Mouse (Mus musculus) limb, embryonic 13.5 days (tissue): ENCODE measurements around the gene Rock2. TPM values are rescaled to one million over a fixed set of nuclear protein-coding genes. Genes with fewer than 3 reads are reported as not detected.

Experiments
- ATAC-seq: fragments of 200-750 bp; cut with Nextera tagmentation; 2 replicates; pipeline ENCODE4 v1.8.0; 2017; ENCODE audit warnings: low read depth, moderate number of reproducible peaks, moderate TSS enrichment; ENCODE audit not compliant: low FRiP score
- H3K27ac ChIP-seq: fragments of 300-500 bp; sonication (generic); 2 replicates; pipeline ENCODE4 v1.5.1; 2015; ENCODE audit warnings: inconsistent platforms, mild to moderate bottlenecking, moderate library complexity
- H3K27me3 ChIP-seq: fragments of 300-500 bp; sonication (generic); 2 replicates; pipeline ENCODE4 v1.6.1; 2015; ENCODE audit warnings: mild to moderate bottlenecking, inconsistent platforms
- H3K36me3 ChIP-seq: fragments of 300-500 bp; sonication (generic); 2 replicates; pipeline ENCODE4 v1.6.1; 2015; ENCODE audit warnings: inconsistent platforms, mild to moderate bottlenecking, moderate library complexity
- H3K4me1 ChIP-seq: fragments of 300-500 bp; sonication (generic); 2 replicates; pipeline ENCODE4 v1.6.1; 2015; ENCODE audit warnings: inconsistent platforms
- H3K4me2 ChIP-seq: fragments of 300-500 bp; sonication (generic); replicated peaks from 2 replicates; pipeline ENCODE4 v1.6.1; 2015; ENCODE audit warnings: inconsistent platforms, mild to moderate bottlenecking, moderate library complexity
- H3K4me3 ChIP-seq: fragments of 300-500 bp; sonication (generic); 2 replicates; pipeline ENCODE4 v1.5.1; 2015; ENCODE audit warnings: moderate library complexity, mild to moderate bottlenecking, inconsistent platforms
- H3K9ac ChIP-seq: fragments of 300-500 bp; sonication (generic); 2 replicates; pipeline ENCODE4 v1.6.1; 2015; ENCODE audit warnings: mild to moderate bottlenecking, inconsistent platforms
- H3K9me3 ChIP-seq: fragments of 300-500 bp; sonication (generic); 2 replicates; pipeline ENCODE4 v1.6.1; 2016; ENCODE audit warnings: inconsistent platforms
- WGBS: fragments of 180-500 bp; shearing (Covaris S2); methylation state at CpG from one replicate; pipeline ENCODE4 v1.1.7; 2015; 5-methylcytosine and 5-hydroxymethylcytosine counted together
- polyA plus RNA-seq: library from polyadenylated mRNA; unstranded; fragments of >200 nt; fragmentation: Nextera tagmentation; extraction: Ambion mirVana; gene quantifications from 2 replicates; pipeline ENCODE4 v1.2.1, GENCODE M21; 2015

Rock2 gene
- 14.7 and 14.9 TPM in 2 replicates for polyA plus RNA-seq

GRCm38 (mm10) chr12:16894396-16895220 is at the start of gene Rock2:
Rock2 (plus strand) TSS chr12:16894895.
- peak; percentile 92 for ATAC-seq
- 0% methylated on average over 73 of the region's 130 CpGs for WGBS
- Histone ChIP-seq H3K9ac (peak within 1 kb of the TSS; percentile 92), H3K36me3 (no peaks in the 10 kb centered on the region), H3K9me3 (no peaks in the 10 kb centered on the region), H3K4me1 (peaks cover 34% of the 10 kb centered on the region), H3K4me3 (peak within 1 kb of the TSS; percentile 88), H3K27ac (peak within 1 kb of the TSS; percentile 94), H3K27me3 (no peaks in the 10 kb centered on the region), H3K4me2 (peak within 1 kb of the TSS; percentile 89)

GRCm38 (mm10) chr12:16847204-16847792 is 47.4 kb upstream of the Rock2 start:
- no peak overlapping the region for H3K9ac ChIP-seq
- H3K27ac ChIP-seq: no peak overlapping the region
- WGBS: 86% methylated on average over 4 of the region's 4 CpGs
- H3K4me3 ChIP-seq: no peak overlapping the region
- H3K4me2 ChIP-seq: no peak overlapping the region
- H3K36me3 ChIP-seq: no peaks in the 10 kb centered on the region
- H3K4me1 ChIP-seq: peaks cover 14% of the 10 kb centered on the region
- no peak for ATAC-seq
- H3K9me3 ChIP-seq: no peaks in the 10 kb centered on the region
- H3K27me3 ChIP-seq: no peaks in the 10 kb centered on the region

DNA sequence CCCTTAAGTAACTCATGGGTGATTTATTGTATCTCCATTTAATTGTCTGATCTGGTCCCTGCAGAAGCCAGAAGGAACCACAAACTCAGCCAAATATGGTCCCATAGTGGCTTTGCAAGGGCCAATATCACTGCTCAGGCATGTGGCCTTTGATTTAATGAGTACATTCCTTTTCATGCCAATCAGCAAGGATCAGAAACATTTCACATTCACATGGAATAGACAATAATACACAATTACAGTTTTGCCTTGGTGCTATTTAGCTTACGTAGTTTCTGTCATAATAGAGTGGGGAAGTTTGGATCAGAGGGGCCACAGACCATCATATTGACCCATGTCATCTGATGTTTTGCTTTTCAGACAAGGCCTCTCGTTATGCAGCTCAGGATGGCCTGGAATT is 46.2 kb upstream of the Rock2 start:
- ATAC-seq: no peak
- Histone ChIP-seq H3K4me3 (no peak overlapping the region), H3K4me2 (no peak overlapping the region), H3K27me3 (no peaks in the 10 kb centered on the region), H3K9ac (no peak overlapping the region), H3K9me3 (no peaks in the 10 kb centered on the region), H3K27ac (no peak overlapping the region), H3K36me3 (no peaks in the 10 kb centered on the region), H3K4me1 (peaks cover 14% of the 10 kb centered on the region)
- WGBS: 83% methylated on average over 2 of the region's 2 CpGs

DNA sequence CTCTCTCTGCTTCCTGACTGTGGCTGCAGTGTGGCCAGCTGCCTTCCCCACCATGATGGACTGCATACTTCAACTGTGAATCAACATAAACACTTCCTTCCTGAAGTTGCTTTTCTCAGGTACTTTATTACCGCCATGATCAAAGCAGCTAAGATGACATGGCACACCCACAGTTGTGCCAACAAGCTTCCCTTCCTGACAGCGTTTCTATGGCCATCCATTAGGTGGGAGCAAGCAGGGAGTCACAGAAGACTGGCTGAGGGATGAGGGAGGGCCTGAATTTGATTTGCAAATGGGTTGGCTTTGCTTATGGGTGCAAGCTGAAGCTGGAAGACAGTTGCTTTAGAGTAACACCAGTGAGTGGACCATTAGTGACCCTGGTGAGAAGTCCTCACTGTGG is 44.9 kb upstream of the Rock2 start:
- H3K36me3 ChIP-seq: no peaks in the 10 kb centered on the region
- no peaks in the 10 kb centered on the region for H3K27me3 ChIP-seq
- no peaks in the 10 kb centered on the region for H3K9me3 ChIP-seq
- H3K9ac ChIP-seq: no peak overlapping the region
- no peak overlapping the region for H3K4me3 ChIP-seq
- no peak for ATAC-seq
- H3K27ac ChIP-seq: no peak overlapping the region
- 43% methylated on average over 2 of the region's 2 CpGs for WGBS
- no peak overlapping the region for H3K4me2 ChIP-seq
- peaks cover 10% of the 10 kb centered on the region for H3K4me1 ChIP-seq

DNA sequence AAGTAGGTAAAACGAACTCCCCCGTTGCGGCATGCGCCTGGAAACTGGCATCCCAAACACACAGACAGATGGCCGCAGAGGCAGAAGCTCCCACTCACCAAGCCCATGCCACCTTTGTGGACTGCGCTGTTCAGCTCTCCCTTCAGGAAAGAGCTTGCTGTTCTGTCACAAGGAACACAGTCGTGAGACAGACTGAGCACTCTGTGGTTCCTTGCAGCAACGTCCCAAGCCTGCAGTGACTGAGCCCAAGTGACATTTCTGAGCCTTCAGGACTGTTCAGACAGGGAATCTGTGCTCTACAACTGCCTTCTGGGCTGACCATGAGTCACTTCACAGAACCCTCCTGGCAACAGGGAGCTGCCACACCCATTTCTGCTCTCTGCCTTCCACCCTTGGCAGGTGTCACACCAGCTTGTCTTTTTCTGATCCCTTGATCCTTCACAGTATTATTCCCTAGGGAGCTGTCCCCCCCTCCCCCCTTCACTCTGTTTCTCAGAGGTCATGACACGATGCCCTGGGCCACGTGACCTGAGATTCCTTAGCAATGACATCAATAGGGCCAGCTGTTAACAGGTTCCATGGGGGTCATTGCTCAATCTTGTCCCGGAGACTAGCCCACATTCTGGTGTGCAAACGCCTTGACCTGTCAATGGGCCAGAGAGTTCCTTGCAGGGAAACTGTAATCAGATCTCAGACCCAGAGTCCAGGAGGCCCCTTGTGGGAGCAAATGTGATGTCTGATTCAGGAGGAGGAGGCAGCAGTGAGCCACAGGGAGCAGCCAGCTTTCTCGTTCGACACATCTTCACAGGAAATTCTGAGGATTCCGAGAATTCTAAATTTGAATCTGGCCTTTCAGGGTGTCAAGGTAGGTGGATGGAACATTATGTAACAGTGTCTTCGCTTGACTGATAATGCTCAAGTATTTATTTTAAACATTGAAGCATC is 44.0 kb upstream of the Rock2 start:
- no peak overlapping the region for H3K4me3 ChIP-seq
- ATAC-seq: peak; percentile 46; the same call in 1 of the 2 replicates
- no peaks in the 10 kb centered on the region for H3K9me3 ChIP-seq
- no peak overlapping the region for H3K27ac ChIP-seq
- no peaks in the 10 kb centered on the region for H3K27me3 ChIP-seq
- H3K4me2 ChIP-seq: no peak overlapping the region
- H3K4me1 ChIP-seq: peaks cover 9% of the 10 kb centered on the region
- WGBS: 49% methylated on average over 16 of the region's 16 CpGs
- no peak overlapping the region for H3K9ac ChIP-seq
- no peaks in the 10 kb centered on the region for H3K36me3 ChIP-seq

DNA sequence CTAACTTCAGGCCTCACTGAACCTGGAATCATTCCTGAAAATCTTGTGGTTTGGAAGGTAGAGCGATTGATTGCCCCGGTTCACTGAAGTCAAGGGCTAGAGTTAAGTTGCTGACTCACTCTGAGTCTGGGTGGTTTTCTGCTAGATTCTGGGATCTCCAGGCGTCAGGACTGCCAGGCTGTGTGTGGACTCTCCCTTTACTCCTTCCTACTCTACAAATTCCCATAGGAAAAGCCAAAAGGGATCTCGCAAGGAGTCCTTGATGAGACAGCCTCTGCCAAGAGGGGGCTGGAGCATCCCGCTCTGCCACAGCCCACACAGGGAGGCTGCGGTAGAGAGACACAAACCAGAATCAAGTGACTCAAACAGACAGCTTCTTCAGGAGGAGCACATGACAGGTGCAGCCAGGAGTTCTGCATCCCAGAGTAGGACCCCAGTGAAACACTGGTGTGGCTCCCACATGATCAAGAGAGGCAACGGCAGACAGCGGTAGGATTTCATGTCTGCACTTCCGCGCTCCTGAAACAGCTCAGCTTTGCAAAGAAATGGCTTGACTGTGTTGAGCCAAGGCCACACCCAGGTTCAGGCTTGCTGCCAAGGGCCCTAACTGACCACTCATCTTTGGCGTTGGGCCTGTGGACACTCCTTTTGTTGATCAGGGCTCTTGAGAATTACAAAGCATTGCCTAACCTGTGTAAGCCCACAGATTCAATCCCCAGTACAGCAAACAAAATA is 41.1 kb upstream of the Rock2 start:
- Histone ChIP-seq H3K9ac (no peak overlapping the region), H3K9me3 (no peaks in the 10 kb centered on the region), H3K4me1 (peaks cover 16% of the 10 kb centered on the region), H3K27me3 (no peaks in the 10 kb centered on the region), H3K4me2 (no peak overlapping the region), H3K36me3 (no peaks in the 10 kb centered on the region), H3K27ac (no peak overlapping the region), H3K4me3 (no peak overlapping the region)
- ATAC-seq: no peak
- WGBS: 83% methylated on average over 11 of the region's 11 CpGs

GRCm38 (mm10) chr12:16855632-16856305 is 38.9 kb upstream of the Rock2 start:
- Histone ChIP-seq H3K27me3 (no peaks in the 10 kb centered on the region), H3K4me2 (0 out of 2 replicates have a peak overlapping the region, but pooled peaks have one; percentile 12), H3K9me3 (no peaks in the 10 kb centered on the region), H3K36me3 (no peaks in the 10 kb centered on the region), H3K9ac (no peak overlapping the region), H3K4me3 (no peak overlapping the region), H3K27ac (no peak overlapping the region), H3K4me1 (peaks cover 15% of the 10 kb centered on the region)
- 30% methylated on average over 6 of the region's 6 CpGs for WGBS
- ATAC-seq: peak; percentile 70; the same call in 1 of the 2 replicates

- H3K4me3 ChIP-seq: no peak overlapping the region
- H3K9me3 ChIP-seq: no peaks in the 10 kb centered on the region
- no peaks in the 10 kb centered on the region for H3K36me3 ChIP-seq
- ATAC-seq: no peak
- H3K27me3 ChIP-seq: no peaks in the 10 kb centered on the region
- no peak overlapping the region for H3K4me2 ChIP-seq
- no peak overlapping the region for H3K9ac ChIP-seq
- H3K27ac ChIP-seq: no peak overlapping the region
- 47% methylated on average over 2 of the region's 2 CpGs for WGBS
- peaks cover 12% of the 10 kb centered on the region for H3K4me1 ChIP-seq
Observed at GRCm38 (mm10) chr12:16856306-16856679, 38.4 kb upstream of the Rock2 start.

- H3K4me2 ChIP-seq: no peak overlapping the region
- WGBS: 80% methylated on average over 4 of the region's 4 CpGs
- no peak for ATAC-seq
- H3K36me3 ChIP-seq: no peaks in the 10 kb centered on the region
- H3K4me3 ChIP-seq: no peak overlapping the region
- H3K9me3 ChIP-seq: no peaks in the 10 kb centered on the region
- peaks cover 12% of the 10 kb centered on the region for H3K4me1 ChIP-seq
- H3K27me3 ChIP-seq: no peaks in the 10 kb centered on the region
- no peak overlapping the region for H3K27ac ChIP-seq
- no peak overlapping the region for H3K9ac ChIP-seq
Observed at GRCm38 (mm10) chr12:16858081-16858480, 36.6 kb upstream of the Rock2 start.

DNA sequence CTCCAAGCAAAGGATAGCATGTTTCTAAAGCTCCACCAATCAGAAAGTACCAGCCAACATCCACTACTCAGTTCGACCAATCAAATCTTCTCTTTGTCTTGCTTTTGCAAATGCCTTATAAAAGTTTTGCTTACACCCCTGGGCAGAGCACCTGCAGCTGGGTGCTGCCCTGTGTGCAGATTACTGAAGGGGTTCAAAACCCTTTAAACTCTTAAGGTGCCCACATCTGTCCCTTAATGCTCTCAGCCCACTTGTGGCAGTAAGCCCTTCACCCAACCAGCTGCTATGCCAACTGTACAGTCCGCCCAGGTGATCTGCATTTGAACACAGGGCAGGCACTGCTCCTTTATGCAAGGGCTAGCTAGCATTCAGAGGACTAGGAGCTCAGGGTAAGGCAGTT is 34.9 kb upstream of the Rock2 start:
- no peak overlapping the region for H3K27ac ChIP-seq
- H3K27me3 ChIP-seq: no peaks in the 10 kb centered on the region
- no peaks in the 10 kb centered on the region for H3K9me3 ChIP-seq
- no peak overlapping the region for H3K4me2 ChIP-seq
- H3K4me1 ChIP-seq: peaks cover 12% of the 10 kb centered on the region
- H3K4me3 ChIP-seq: no peak overlapping the region
- no peak overlapping the region for H3K9ac ChIP-seq
- H3K36me3 ChIP-seq: no peaks in the 10 kb centered on the region
- no peak for ATAC-seq
- WGBS: 76% methylated on average over 2 of the region's 2 CpGs

GRCm38 (mm10) chr12:16860533-16860932 is 34.2 kb upstream of the Rock2 start:
- Histone ChIP-seq H3K9me3 (no peaks in the 10 kb centered on the region), H3K4me3 (no peak overlapping the region), H3K9ac (no peak overlapping the region), H3K4me1 (peaks cover 15% of the 10 kb centered on the region), H3K27me3 (no peaks in the 10 kb centered on the region), H3K36me3 (no peaks in the 10 kb centered on the region), H3K4me2 (no peak overlapping the region), H3K27ac (no peak overlapping the region; the same call in 1 of the 2 replicates)
- ATAC-seq: no peak
- WGBS: 58% methylated on average over 1 of the region's 1 CpGs
